Mouse (Mus musculus): ENCODE results near the gene Mia2. TPM values are rescaled to one million over a fixed set of nuclear protein-coding genes. Genes with fewer than 3 reads are reported as not detected.
A peak's percentile ranks its signal among the peaks of the same experiment; 100 is the strongest.
"Not testable (repeated sequence)": the region's sequence is repeated elsewhere in the genome, so short reads cannot be mapped to it uniquely, and the experiment has no call there.

Mia2 gene
- polyA plus RNA-seq, 1 experiment from 2014 or later: 28.5 TPM

- Histone ChIP-seq H3K27ac (ENCODE audit: low read length) (peak overlapping the region; percentile 98), H3K27me3 (ENCODE audit: control insufficient read depth, insufficient read depth, low read depth, low read length) (no peaks in the 10 kb centered on the region), H3K4me2 (ENCODE audit: low read length) (peak overlapping the region; percentile 73), H3K9me3 (replicated peaks; ENCODE audit: control insufficient read depth, low read length, poor library complexity, severe bottlenecking) (no peaks in the 10 kb centered on the region), H3K4me3 (ENCODE audit: low read depth, low read length) (peak overlapping the region; percentile 98), H3K9ac (ENCODE audit: low read depth, low read length) (peak overlapping the region; percentile 94), H3K4me1 (ENCODE audit: control insufficient read depth, insufficient read depth, low read length) (peaks cover 29% of the 10 kb centered on the region), H3K36me3 (ENCODE audit: control insufficient read depth, insufficient read depth, low read length) (no peaks in the 10 kb centered on the region)
- ATAC-seq: peak; percentile 6
- WGBS: under 1% methylated on average over 62 of the region's 69 CpGs
Measured at GRCm38 (mm10) chr12:59218640-59219321, 123.2 kb downstream of the Mia2 start.

- WGBS: under 1% methylated on average over 98 of the region's 109 CpGs
- ATAC-seq: peak; percentile 96
- Histone ChIP-seq H3K36me3 (ENCODE audit: control insufficient read depth, insufficient read depth, low read length) (no peaks in the 10 kb centered on the region), H3K27me3 (ENCODE audit: control insufficient read depth, insufficient read depth, low read depth, low read length) (no peaks in the 10 kb centered on the region), H3K9ac (ENCODE audit: low read depth, low read length) (peak within 1 kb of the TSS; percentile 94), H3K4me1 (ENCODE audit: control insufficient read depth, insufficient read depth, low read length) (peaks cover 29% of the 10 kb centered on the region), H3K4me3 (ENCODE audit: low read depth, low read length) (peak within 1 kb of the TSS; percentile 98), H3K4me2 (ENCODE audit: low read length) (peak within 1 kb of the TSS; percentile 73), H3K27ac (ENCODE audit: low read length) (peak within 1 kb of the TSS; percentile 98), H3K9me3 (replicated peaks; ENCODE audit: control insufficient read depth, low read length, poor library complexity, severe bottlenecking) (no peaks in the 10 kb centered on the region)
Measured at GRCm38 (mm10) chr12:59219325-59220225, 124.0 kb downstream of the Mia2 start, which contains the start of gene Fbxo33. TSS of gene Fbxo33 (minus strand) at chr12:59219725.

- Histone ChIP-seq H3K4me2 (ENCODE audit: low read length) (no peak overlapping the region), H3K4me1 (ENCODE audit: control insufficient read depth, insufficient read depth, low read length) (no peaks in the 10 kb centered on the region), H3K36me3 (ENCODE audit: control insufficient read depth, insufficient read depth, low read length) (no peaks in the 10 kb centered on the region), H3K9ac (ENCODE audit: low read depth, low read length) (no peak overlapping the region), H3K4me3 (ENCODE audit: low read depth, low read length) (no peak overlapping the region), H3K9me3 (replicated peaks; ENCODE audit: control insufficient read depth, low read length, poor library complexity, severe bottlenecking) (no peaks in the 10 kb centered on the region), H3K27ac (ENCODE audit: low read length) (no peak overlapping the region), H3K27me3 (ENCODE audit: control insufficient read depth, insufficient read depth, low read depth, low read length) (no peaks in the 10 kb centered on the region)
- ATAC-seq: no peak
- 89% methylated on average over 5 of the region's 5 CpGs for WGBS
Measured at GRCm38 (mm10) chr12:59228401-59228800, 132.8 kb downstream of the Mia2 start.

- no peak for ATAC-seq
- no peaks in the 10 kb centered on the region for H3K9me3 ChIP-seq (replicated peaks; ENCODE audit: control insufficient read depth, low read length, poor library complexity, severe bottlenecking)
- no peak overlapping the region for H3K27ac ChIP-seq (ENCODE audit: low read length)
- no peaks in the 10 kb centered on the region for H3K36me3 ChIP-seq (ENCODE audit: control insufficient read depth, insufficient read depth, low read length)
- WGBS: 82% methylated on average over 5 of the region's 5 CpGs
- no peaks in the 10 kb centered on the region for H3K27me3 ChIP-seq (ENCODE audit: control insufficient read depth, insufficient read depth, low read depth, low read length)
- no peak overlapping the region for H3K4me2 ChIP-seq (ENCODE audit: low read length)
- H3K9ac ChIP-seq (ENCODE audit: low read depth, low read length): no peak overlapping the region
- no peak overlapping the region for H3K4me3 ChIP-seq (ENCODE audit: low read depth, low read length)
- no peaks in the 10 kb centered on the region for H3K4me1 ChIP-seq (ENCODE audit: control insufficient read depth, insufficient read depth, low read length)
Measured at GRCm38 (mm10) chr12:59238434-59238833, 142.8 kb downstream of the Mia2 start.

GRCm38 (mm10) chr12:59241031-59241430 lies 145.4 kb downstream of the Mia2 start:
- 95% methylated on average over 8 of the region's 8 CpGs for WGBS
- not testable (repeated sequence) for H3K9ac ChIP-seq (ENCODE audit: low read depth, low read length); H3K27me3 ChIP-seq (ENCODE audit: control insufficient read depth, insufficient read depth, low read depth, low read length); H3K4me1 ChIP-seq (ENCODE audit: control insufficient read depth, insufficient read depth, low read length); ATAC-seq; H3K4me2 ChIP-seq (ENCODE audit: low read length); H3K9me3 ChIP-seq (replicated peaks; ENCODE audit: control insufficient read depth, low read length, poor library complexity, severe bottlenecking); H3K4me3 ChIP-seq (ENCODE audit: low read depth, low read length); H3K27ac ChIP-seq (ENCODE audit: low read length); H3K36me3 ChIP-seq (ENCODE audit: control insufficient read depth, insufficient read depth, low read length)

Small RNA genes within 50 kb of the gene (microRNA-seq; reads per million reads assigned to microRNA genes)
- not detected for gene Gm27284

Other genes with a start within 250 kb of the Mia2 start
- gene Sec23a, start 83.8 kb upstream of the Mia2 start, polyA plus RNA-seq (2015; fragmentation: Nextera tagmentation; extraction: Ambion mirVana): 119 and 120 TPM in 2 replicates
- gene Gemin2, start 82.4 kb upstream of the Mia2 start, polyA plus RNA-seq (2015; fragmentation: Nextera tagmentation; extraction: Ambion mirVana): 15.0 and 16.6 TPM in 2 replicates
- 182 and 184 TPM in 2 replicates for gene Trappc6b, start 34.3 kb upstream of the Mia2 start, polyA plus RNA-seq (2015; fragmentation: Nextera tagmentation; extraction: Ambion mirVana)
- 85.6 and 90.5 TPM in 2 replicates for gene Pnn, start 28.9 kb upstream of the Mia2 start, polyA plus RNA-seq (2015; fragmentation: Nextera tagmentation; extraction: Ambion mirVana)
- 6.5 and 6.9 TPM in 2 replicates for gene Fbxo33, start 123.9 kb downstream of the Mia2 start, polyA plus RNA-seq (2015; fragmentation: Nextera tagmentation; extraction: Ambion mirVana)